Mouse (Mus musculus): ENCODE measurements around the gene Fars2. TPM values are rescaled to one million over a fixed set of nuclear protein-coding genes. Genes with fewer than 3 reads are reported as not detected.
"Not testable (repeated sequence)": the region's sequence is repeated elsewhere in the genome, so short reads cannot be mapped to it uniquely, and the experiment has no call there.

Fars2 gene
- polyA plus RNA-seq, 1 experiment from 2014 or later, result 32.0 TPM

GRCm38 (mm10) chr13:36447947-36448346, 330.7 kb downstream of the Fars2 start:
- Histone ChIP-seq H3K4me3 (no peak overlapping the region), H3K27ac (no peak overlapping the region), H3K4me2 (replicated peaks) (no peak overlapping the region), H3K9ac (no peak overlapping the region), H3K9me3 (no peaks in the 10 kb centered on the region), H3K36me3 (no peaks in the 10 kb centered on the region), H3K4me1 (no peaks in the 10 kb centered on the region), H3K27me3 (no peaks in the 10 kb centered on the region)
- WGBS, result 68% methylated on average over 4 of the region's 4 CpGs
- ATAC-seq (ENCODE audit: insufficient number of reproducible peaks, insufficient read depth, low FRiP score, low TSS enrichment), result no peak

- Histone ChIP-seq H3K4me1 (no peaks in the 10 kb centered on the region), H3K27me3 (no peaks in the 10 kb centered on the region), H3K4me2 (replicated peaks) (no peak overlapping the region), H3K36me3 (no peaks in the 10 kb centered on the region), H3K4me3 (no peak overlapping the region), H3K9me3 (no peaks in the 10 kb centered on the region), H3K27ac (no peak overlapping the region), H3K9ac (no peak overlapping the region)
- no peak for ATAC-seq (ENCODE audit: insufficient number of reproducible peaks, insufficient read depth, low FRiP score, low TSS enrichment)
- WGBS, result 75% methylated on average over 7 of the region's 7 CpGs
Observed at GRCm38 (mm10) chr13:36448565-36448964, 331.4 kb downstream of the Fars2 start.

GRCm38 (mm10) chr13:36451437-36451836, 334.2 kb downstream of the Fars2 start:
- no peaks in the 10 kb centered on the region for H3K36me3 ChIP-seq
- no peak overlapping the region for H3K4me3 ChIP-seq
- no peak overlapping the region for H3K4me2 ChIP-seq (replicated peaks)
- H3K9ac ChIP-seq, result no peak overlapping the region
- WGBS, result 86% methylated on average over 3 of the region's 3 CpGs
- no peaks in the 10 kb centered on the region for H3K9me3 ChIP-seq
- ATAC-seq (ENCODE audit: insufficient number of reproducible peaks, insufficient read depth, low FRiP score, low TSS enrichment), result no peak
- no peaks in the 10 kb centered on the region for H3K4me1 ChIP-seq
- H3K27ac ChIP-seq, result no peak overlapping the region
- no peaks in the 10 kb centered on the region for H3K27me3 ChIP-seq

- Histone ChIP-seq H3K36me3 (no peaks in the 10 kb centered on the region), H3K4me1 (no peaks in the 10 kb centered on the region), H3K4me3 (no peak overlapping the region), H3K27ac (no peak overlapping the region), H3K9ac (no peak overlapping the region), H3K27me3 (no peaks in the 10 kb centered on the region), H3K9me3 (no peaks in the 10 kb centered on the region), H3K4me2 (replicated peaks) (no peak overlapping the region)
- WGBS, result 45% methylated on average over 3 of the region's 3 CpGs
- no peak for ATAC-seq (ENCODE audit: insufficient number of reproducible peaks, insufficient read depth, low FRiP score, low TSS enrichment)
Observed at GRCm38 (mm10) chr13:36460473-36460872, 343.3 kb downstream of the Fars2 start.

GRCm38 (mm10) chr13:36463669-36464068, 346.5 kb downstream of the Fars2 start:
- Histone ChIP-seq H3K36me3 (no peaks in the 10 kb centered on the region), H3K27ac (no peak overlapping the region), H3K4me2 (replicated peaks) (no peak overlapping the region), H3K9ac (no peak overlapping the region), H3K9me3 (no peaks in the 10 kb centered on the region), H3K27me3 (no peaks in the 10 kb centered on the region), H3K4me1 (no peaks in the 10 kb centered on the region), H3K4me3 (no peak overlapping the region)
- no peak for ATAC-seq (ENCODE audit: insufficient number of reproducible peaks, insufficient read depth, low FRiP score, low TSS enrichment)

GRCm38 (mm10) chr13:36466076-36466475, 348.9 kb downstream of the Fars2 start:
- not testable (repeated sequence) for H3K4me2 ChIP-seq (replicated peaks); H3K9me3 ChIP-seq; H3K4me3 ChIP-seq; ATAC-seq (ENCODE audit: insufficient number of reproducible peaks, insufficient read depth, low FRiP score, low TSS enrichment); H3K9ac ChIP-seq; H3K4me1 ChIP-seq; H3K27ac ChIP-seq; H3K27me3 ChIP-seq; H3K36me3 ChIP-seq
- WGBS, result 90% methylated on average over 3 of the region's 3 CpGs

GRCm38 (mm10) chr13:36466515-36466921, 349.3 kb downstream of the Fars2 start:
- Histone ChIP-seq H3K27me3 (no peaks in the 10 kb centered on the region), H3K9me3 (no peaks in the 10 kb centered on the region), H3K4me2 (replicated peaks) (no peak overlapping the region), H3K4me3 (no peak overlapping the region), H3K27ac (no peak overlapping the region), H3K4me1 (no peaks in the 10 kb centered on the region), H3K36me3 (no peaks in the 10 kb centered on the region), H3K9ac (no peak overlapping the region)
- 90% methylated on average over 5 of the region's 5 CpGs for WGBS
- ATAC-seq (ENCODE audit: insufficient number of reproducible peaks, insufficient read depth, low FRiP score, low TSS enrichment), result no peak

GRCm38 (mm10) chr13:36467849-36468248, 350.6 kb downstream of the Fars2 start:
- no peak for ATAC-seq (ENCODE audit: insufficient number of reproducible peaks, insufficient read depth, low FRiP score, low TSS enrichment)
- H3K9ac ChIP-seq, result no peak overlapping the region
- no peaks in the 10 kb centered on the region for H3K27me3 ChIP-seq
- no peaks in the 10 kb centered on the region for H3K36me3 ChIP-seq
- no peak overlapping the region for H3K4me2 ChIP-seq (replicated peaks)
- 76% methylated on average over 2 of the region's 2 CpGs for WGBS
- H3K4me1 ChIP-seq, result no peaks in the 10 kb centered on the region
- no peak overlapping the region for H3K4me3 ChIP-seq
- no peak overlapping the region for H3K27ac ChIP-seq
- H3K9me3 ChIP-seq, result no peaks in the 10 kb centered on the region

GRCm38 (mm10) chr13:36468963-36469362, 351.8 kb downstream of the Fars2 start:
- no peaks in the 10 kb centered on the region for H3K4me1 ChIP-seq
- H3K36me3 ChIP-seq, result no peaks in the 10 kb centered on the region
- H3K4me2 ChIP-seq (replicated peaks), result no peak overlapping the region
- no peaks in the 10 kb centered on the region for H3K27me3 ChIP-seq
- no peak for ATAC-seq (ENCODE audit: insufficient number of reproducible peaks, insufficient read depth, low FRiP score, low TSS enrichment)
- H3K4me3 ChIP-seq, result no peak overlapping the region
- H3K9ac ChIP-seq, result no peak overlapping the region
- WGBS, result 81% methylated on average over 2 of the region's 2 CpGs
- no peak overlapping the region for H3K27ac ChIP-seq
- H3K9me3 ChIP-seq, result no peaks in the 10 kb centered on the region

GRCm38 (mm10) chr13:36469412-36470125, 352.4 kb downstream of the Fars2 start:
- H3K4me1 ChIP-seq, result no peaks in the 10 kb centered on the region
- no peak overlapping the region for H3K27ac ChIP-seq
- no peak overlapping the region for H3K4me3 ChIP-seq
- no peak overlapping the region for H3K9ac ChIP-seq
- ATAC-seq (ENCODE audit: insufficient number of reproducible peaks, insufficient read depth, low FRiP score, low TSS enrichment), result no peak
- H3K9me3 ChIP-seq, result no peaks in the 10 kb centered on the region
- no peaks in the 10 kb centered on the region for H3K27me3 ChIP-seq
- WGBS, result 78% methylated on average over 2 of the region's 2 CpGs
- no peaks in the 10 kb centered on the region for H3K36me3 ChIP-seq
- H3K4me2 ChIP-seq (replicated peaks), result no peak overlapping the region

- H3K4me3 ChIP-seq, result no peak overlapping the region
Observed at GRCm38 (mm10) chr13:36477648-36478047, 360.4 kb downstream of the Fars2 start.

GRCm38 (mm10) chr13:36478243-36478642, 361.0 kb downstream of the Fars2 start:
- no peak for ATAC-seq (ENCODE audit: insufficient number of reproducible peaks, insufficient read depth, low FRiP score, low TSS enrichment)
- H3K4me3 ChIP-seq, result no peak overlapping the region
- WGBS, result 44% methylated on average over 3 of the region's 3 CpGs
- H3K9me3 ChIP-seq, result no peaks in the 10 kb centered on the region
- H3K36me3 ChIP-seq, result no peaks in the 10 kb centered on the region
- no peak overlapping the region for H3K27ac ChIP-seq
- H3K4me1 ChIP-seq, result 0 out of 2 replicates have a peak, but pooled peaks cover 4% of the 10 kb centered on the region
- H3K27me3 ChIP-seq, result no peaks in the 10 kb centered on the region
- H3K9ac ChIP-seq, result no peak overlapping the region
- H3K4me2 ChIP-seq (replicated peaks), result no peak overlapping the region

More at GRCm38 (mm10) chr13:36477648-36478047, 360.4 kb downstream of the Fars2 start:
- no peak overlapping the region for H3K4me2 ChIP-seq (replicated peaks)
- 69% methylated on average over 5 of the region's 5 CpGs for WGBS
- no peak overlapping the region for H3K9ac ChIP-seq
- no peaks in the 10 kb centered on the region for H3K9me3 ChIP-seq
- H3K4me1 ChIP-seq, result 0 out of 2 replicates have a peak, but pooled peaks cover 4% of the 10 kb centered on the region
- H3K27me3 ChIP-seq, result no peaks in the 10 kb centered on the region
- no peak overlapping the region for H3K27ac ChIP-seq
- ATAC-seq (ENCODE audit: insufficient number of reproducible peaks, insufficient read depth, low FRiP score, low TSS enrichment), result no peak
- H3K36me3 ChIP-seq, result no peaks in the 10 kb centered on the region

Measured in embryonic facial prominence, embryonic 12.5 days (tissue).